Mouse (Mus musculus): ENCODE results near the gene Ddr1. TPM values are rescaled to one million over a fixed set of nuclear protein-coding genes. Genes with fewer than 3 reads are reported as not detected.

The Ddr1 gene
- polyA plus RNA-seq, 1 experiment from 2014 or later: 14.7 TPM

DNA sequence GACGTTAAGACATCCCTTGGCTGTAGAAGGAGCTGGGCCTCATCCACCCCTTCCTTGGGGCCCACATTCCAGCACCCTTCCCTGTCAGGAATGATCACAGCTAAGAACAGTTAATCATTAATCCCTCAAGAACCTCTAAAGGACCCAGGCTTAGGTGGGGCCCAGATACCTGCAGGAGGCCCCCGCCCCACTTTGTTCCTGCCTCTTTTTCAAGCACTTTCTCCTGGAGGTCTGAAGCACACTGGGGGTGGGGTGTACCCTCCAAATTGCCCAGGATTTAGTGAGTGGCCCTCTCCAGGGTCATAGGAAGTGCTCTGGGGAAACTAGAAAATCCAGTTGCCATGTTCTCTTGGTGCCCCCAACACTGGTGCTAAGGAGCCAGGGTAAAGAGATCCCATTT is 55.0 kb downstream of the Ddr1 start:
- DNase-seq (ENCODE audit: low spot score) (no peak), ATAC-seq (ENCODE audit: insufficient number of reproducible peaks, low FRiP score, low TSS enrichment, low read depth) (no peak)
- Histone ChIP-seq H3K9me3 (ENCODE audit: control insufficient read depth, low read length) (no peaks in the 10 kb centered on the region), H3K36me3 (ENCODE audit: control insufficient read depth, insufficient read depth, low read length) (no peaks in the 10 kb centered on the region), H3K9ac (ENCODE audit: low read length) (no peak overlapping the region), H3K27me3 (ENCODE audit: control insufficient read depth, insufficient read depth, low read length) (no peaks in the 10 kb centered on the region), H3K4me2 (ENCODE audit: low read depth, severe bottlenecking) (no peak overlapping the region), H3K4me1 (ENCODE audit: control insufficient read depth, insufficient read depth, low read length) (no peaks in the 10 kb centered on the region), H3K27ac (replicated peaks; ENCODE audit: low read depth, low read length) (no peak overlapping the region), H3K4me3 (ENCODE audit: low read depth, low read length) (no peak overlapping the region)
- 64% methylated on average over 2 of the region's 2 CpGs for WGBS

DNA sequence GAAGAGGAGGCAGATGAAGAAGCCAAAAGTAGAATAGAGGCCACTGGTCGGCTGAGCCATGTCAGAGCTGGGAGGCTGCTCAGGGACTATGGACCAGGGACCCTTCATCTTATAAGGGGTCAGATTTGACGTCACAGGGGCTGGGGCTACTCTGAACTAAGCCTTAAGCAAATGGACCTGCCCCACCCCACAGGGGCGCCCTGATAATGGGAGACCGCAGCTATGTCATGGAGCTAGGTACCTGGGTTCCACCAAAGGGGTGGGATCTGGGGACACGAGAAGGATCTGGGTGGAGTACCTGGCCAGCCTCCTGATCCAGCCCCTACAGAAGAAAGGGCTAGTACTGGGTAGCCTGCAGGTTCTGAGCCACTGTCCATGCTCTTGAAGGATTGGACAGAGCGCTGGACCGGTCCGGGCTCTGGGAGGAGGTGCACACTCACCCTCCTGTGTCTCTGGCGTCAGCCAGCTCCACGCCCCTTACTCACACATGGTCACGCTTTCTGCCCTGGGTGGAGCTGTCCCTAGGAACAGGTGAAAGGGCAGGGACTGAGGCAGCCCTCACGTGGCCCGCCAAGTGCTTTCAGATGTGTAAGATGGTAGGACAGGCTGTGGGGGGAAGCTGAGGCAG is 60.7 kb downstream of the Ddr1 start, which contains the start of gene Mucl3:
Gene Mucl3 (minus strand): TSS at position 87 of the 628 bp plus-strand sequence.
- Histone ChIP-seq H3K9ac (ENCODE audit: low read length) (no peak within 1 kb of the TSS), H3K4me2 (ENCODE audit: low read depth, severe bottlenecking) (no peak within 1 kb of the TSS), H3K27ac (replicated peaks; ENCODE audit: low read depth, low read length) (no peak within 1 kb of the TSS), H3K4me3 (ENCODE audit: low read depth, low read length) (no peak within 1 kb of the TSS), H3K9me3 (ENCODE audit: control insufficient read depth, low read length) (no peaks in the 10 kb centered on the region), H3K4me1 (ENCODE audit: control insufficient read depth, insufficient read depth, low read length) (no peaks in the 10 kb centered on the region), H3K36me3 (ENCODE audit: control insufficient read depth, insufficient read depth, low read length) (no peaks in the 10 kb centered on the region), H3K27me3 (ENCODE audit: control insufficient read depth, insufficient read depth, low read length) (no peaks in the 10 kb centered on the region)
- ATAC-seq (ENCODE audit: insufficient number of reproducible peaks, low FRiP score, low TSS enrichment, low read depth) (no peak), DNase-seq (ENCODE audit: low spot score) (no peak)
- 73% methylated on average over 13 of the region's 13 CpGs for WGBS

DNA sequence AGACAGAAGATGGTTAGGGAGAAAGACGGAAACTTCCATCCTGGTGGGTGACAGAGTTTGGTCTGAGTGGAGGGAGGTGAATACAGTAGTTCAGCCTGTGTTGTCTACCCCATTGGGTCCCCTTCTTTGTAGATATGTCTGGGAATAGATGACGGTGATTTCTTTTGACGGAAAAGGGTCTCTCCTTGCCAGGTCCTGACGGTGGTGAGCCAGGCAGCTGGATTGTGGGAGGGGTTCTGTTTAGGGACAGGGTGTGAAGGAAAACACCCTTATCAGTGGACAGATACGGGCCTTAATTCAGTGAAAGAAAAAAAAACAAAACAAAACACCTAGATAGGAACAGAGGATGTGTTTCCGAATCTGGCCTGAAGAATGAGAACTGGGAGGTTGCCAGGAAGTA is 65.1 kb downstream of the Ddr1 start:
- H3K9me3 ChIP-seq (ENCODE audit: control insufficient read depth, low read length): no peaks in the 10 kb centered on the region
- 72% methylated on average over 6 of the region's 6 CpGs for WGBS
- no peak overlapping the region for H3K4me3 ChIP-seq (ENCODE audit: low read depth, low read length)
- H3K4me2 ChIP-seq (ENCODE audit: low read depth, severe bottlenecking): no peak overlapping the region
- no peaks in the 10 kb centered on the region for H3K36me3 ChIP-seq (ENCODE audit: control insufficient read depth, insufficient read depth, low read length)
- no peak for DNase-seq (ENCODE audit: low spot score)
- H3K27ac ChIP-seq (replicated peaks; ENCODE audit: low read depth, low read length): no peak overlapping the region
- no peak for ATAC-seq (ENCODE audit: insufficient number of reproducible peaks, low FRiP score, low TSS enrichment, low read depth)
- no peak overlapping the region for H3K9ac ChIP-seq (ENCODE audit: low read length)
- H3K4me1 ChIP-seq (ENCODE audit: control insufficient read depth, insufficient read depth, low read length): no peaks in the 10 kb centered on the region
- H3K27me3 ChIP-seq (ENCODE audit: control insufficient read depth, insufficient read depth, low read length): peaks cover 4% of the 10 kb centered on the region; the same call in 1 of the 2 replicates

DNA sequence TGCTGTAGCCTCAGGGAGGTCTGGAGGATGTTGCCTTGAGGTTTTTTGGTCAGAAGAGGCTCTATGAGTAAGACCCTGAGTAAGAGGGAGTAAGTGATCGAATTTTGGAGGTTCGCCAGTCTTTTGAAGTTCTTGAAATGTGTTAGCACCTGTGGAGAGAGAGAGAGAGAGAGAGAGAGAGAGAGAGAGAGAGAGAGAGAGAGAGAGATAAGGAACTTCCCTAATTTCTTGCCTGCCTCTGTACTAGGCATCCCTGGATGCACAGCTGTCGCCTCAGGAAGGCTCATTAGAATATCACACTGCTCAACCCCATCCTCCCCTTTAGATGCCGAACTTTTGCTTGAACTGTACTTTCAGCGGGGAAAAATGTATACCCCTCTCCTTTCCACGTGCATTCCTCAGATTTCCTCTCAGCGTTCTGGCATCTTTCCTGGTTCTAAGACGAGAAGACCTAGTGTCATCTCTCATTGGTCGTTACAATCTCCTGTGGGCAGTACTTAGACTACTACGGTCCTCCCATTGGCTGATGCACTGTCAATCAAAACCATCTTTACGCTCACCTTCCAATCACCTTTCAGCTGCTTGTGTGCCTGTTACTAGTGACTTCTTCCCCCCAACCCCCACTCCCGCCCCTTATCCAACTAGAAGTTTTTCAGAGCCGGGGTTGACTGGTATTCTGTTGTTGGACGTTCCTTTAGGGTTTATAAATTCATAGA is 65.8 kb downstream of the Ddr1 start:
- DNase-seq (ENCODE audit: low spot score): peak; percentile 62
- H3K9me3 ChIP-seq (ENCODE audit: control insufficient read depth, low read length): no peaks in the 10 kb centered on the region
- H3K4me2 ChIP-seq (ENCODE audit: low read depth, severe bottlenecking): no peak overlapping the region
- peak; percentile 81; the same call in 1 of the 2 replicates for ATAC-seq (ENCODE audit: insufficient number of reproducible peaks, low FRiP score, low TSS enrichment, low read depth)
- no peak overlapping the region for H3K9ac ChIP-seq (ENCODE audit: low read length)
- H3K36me3 ChIP-seq (ENCODE audit: control insufficient read depth, insufficient read depth, low read length): no peaks in the 10 kb centered on the region
- no peaks in the 10 kb centered on the region for H3K4me1 ChIP-seq (ENCODE audit: control insufficient read depth, insufficient read depth, low read length)
- H3K27ac ChIP-seq (replicated peaks; ENCODE audit: low read depth, low read length): no peak overlapping the region
- peaks cover 4% of the 10 kb centered on the region; the same call in 1 of the 2 replicates for H3K27me3 ChIP-seq (ENCODE audit: control insufficient read depth, insufficient read depth, low read length)
- WGBS: 25% methylated on average over 14 of the region's 14 CpGs
- no peak overlapping the region for H3K4me3 ChIP-seq (ENCODE audit: low read depth, low read length)

GRCm38 (mm10) chr17:35636363-35636762 is 68.1 kb downstream of the Ddr1 start:
- Histone ChIP-seq H3K9me3 (ENCODE audit: control insufficient read depth, low read length) (no peaks in the 10 kb centered on the region), H3K4me2 (ENCODE audit: low read depth, severe bottlenecking) (no peak overlapping the region), H3K36me3 (ENCODE audit: control insufficient read depth, insufficient read depth, low read length) (no peaks in the 10 kb centered on the region), H3K27me3 (ENCODE audit: control insufficient read depth, insufficient read depth, low read length) (peaks cover 4% of the 10 kb centered on the region; the same call in 1 of the 2 replicates), H3K9ac (ENCODE audit: low read length) (no peak overlapping the region), H3K4me3 (ENCODE audit: low read depth, low read length) (no peak overlapping the region), H3K27ac (replicated peaks; ENCODE audit: low read depth, low read length) (no peak overlapping the region), H3K4me1 (ENCODE audit: control insufficient read depth, insufficient read depth, low read length) (no peaks in the 10 kb centered on the region)
- no peak for ATAC-seq (ENCODE audit: insufficient number of reproducible peaks, low FRiP score, low TSS enrichment, low read depth)
- peak; percentile 28 for DNase-seq (ENCODE audit: low spot score)
- 41% methylated on average over 5 of the region's 5 CpGs for WGBS

GRCm38 (mm10) chr17:35635699-35636111 is 68.7 kb downstream of the Ddr1 start:
- Histone ChIP-seq H3K27ac (replicated peaks; ENCODE audit: low read depth, low read length) (no peak overlapping the region), H3K9me3 (ENCODE audit: control insufficient read depth, low read length) (no peaks in the 10 kb centered on the region), H3K9ac (ENCODE audit: low read length) (no peak overlapping the region), H3K4me2 (ENCODE audit: low read depth, severe bottlenecking) (peak overlapping the region; percentile 57), H3K4me1 (ENCODE audit: control insufficient read depth, insufficient read depth, low read length) (no peaks in the 10 kb centered on the region), H3K27me3 (ENCODE audit: control insufficient read depth, insufficient read depth, low read length) (peaks cover 4% of the 10 kb centered on the region; the same call in 1 of the 2 replicates), H3K4me3 (ENCODE audit: low read depth, low read length) (peak overlapping the region; percentile 16), H3K36me3 (ENCODE audit: control insufficient read depth, insufficient read depth, low read length) (no peaks in the 10 kb centered on the region)
- no peak for ATAC-seq (ENCODE audit: insufficient number of reproducible peaks, low FRiP score, low TSS enrichment, low read depth)
- peak; percentile 81 for DNase-seq (ENCODE audit: low spot score)
- WGBS: 3% methylated on average over 15 of the region's 15 CpGs

- no peak overlapping the region for H3K27ac ChIP-seq (replicated peaks; ENCODE audit: low read depth, low read length)
- H3K4me3 ChIP-seq (ENCODE audit: low read depth, low read length): no peak overlapping the region
- DNase-seq (ENCODE audit: low spot score): no peak
- whole genome bisulfite sequencing: 75% methylated on average over 3 of the region's 3 CpGs
- no peaks in the 10 kb centered on the region for H3K4me1 ChIP-seq (ENCODE audit: control insufficient read depth, insufficient read depth, low read length)
- H3K4me2 ChIP-seq (ENCODE audit: low read depth, severe bottlenecking): no peak overlapping the region
- no peaks in the 10 kb centered on the region for H3K9me3 ChIP-seq (ENCODE audit: control insufficient read depth, low read length)
- no peaks in the 10 kb centered on the region for H3K36me3 ChIP-seq (ENCODE audit: control insufficient read depth, insufficient read depth, low read length)
- no peak overlapping the region for H3K9ac ChIP-seq (ENCODE audit: low read length)
- H3K27me3 ChIP-seq (ENCODE audit: control insufficient read depth, insufficient read depth, low read length): peaks cover 4% of the 10 kb centered on the region; the same call in 1 of the 2 replicates
- no peak for ATAC-seq (ENCODE audit: insufficient number of reproducible peaks, low FRiP score, low TSS enrichment, low read depth)
Measured at GRCm38 (mm10) chr17:35635202-35635601, 69.2 kb downstream of the Ddr1 start.

DNA sequence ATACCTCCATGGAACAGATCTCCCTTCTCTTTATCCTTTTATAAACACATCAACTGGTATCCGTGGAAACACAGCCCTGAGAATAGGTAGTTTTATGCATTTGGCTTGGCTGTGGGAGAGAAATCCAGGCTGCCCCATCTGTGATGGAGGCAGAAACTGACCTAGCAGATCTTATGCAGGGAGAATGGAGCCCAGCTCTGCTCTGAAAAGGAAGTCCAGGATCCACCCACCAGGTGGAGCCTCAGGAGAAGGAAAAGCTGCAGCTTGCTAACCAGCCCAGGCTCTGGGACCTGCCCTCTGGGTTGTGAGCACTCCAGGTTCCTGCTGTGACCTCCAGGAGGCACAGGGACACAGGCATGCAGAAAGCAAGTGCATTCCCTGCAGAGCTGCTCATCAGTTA is 70.4 kb downstream of the Ddr1 start:
- DNase-seq (ENCODE audit: low spot score): peak; percentile 41

More for the DNA sequence above, 70.4 kb downstream of the Ddr1 start:
- 12% methylated on average over 1 of the region's 1 CpGs for WGBS
- H3K27me3 ChIP-seq (ENCODE audit: control insufficient read depth, insufficient read depth, low read length): peaks cover 4% of the 10 kb centered on the region; the same call in 1 of the 2 replicates
- no peaks in the 10 kb centered on the region for H3K9me3 ChIP-seq (ENCODE audit: control insufficient read depth, low read length)
- H3K4me3 ChIP-seq (ENCODE audit: low read depth, low read length): no peak overlapping the region
- H3K27ac ChIP-seq (replicated peaks; ENCODE audit: low read depth, low read length): no peak overlapping the region
- H3K36me3 ChIP-seq (ENCODE audit: control insufficient read depth, insufficient read depth, low read length): no peaks in the 10 kb centered on the region
- no peak overlapping the region for H3K4me2 ChIP-seq (ENCODE audit: low read depth, severe bottlenecking)
- H3K9ac ChIP-seq (ENCODE audit: low read length): no peak overlapping the region
- no peaks in the 10 kb centered on the region for H3K4me1 ChIP-seq (ENCODE audit: control insufficient read depth, insufficient read depth, low read length)
- no peak for ATAC-seq (ENCODE audit: insufficient number of reproducible peaks, low FRiP score, low TSS enrichment, low read depth)

Data from limb, embryonic 11.5 days (tissue).